Mouse (Mus musculus) CH12.LX (cell line): ENCODE results near the gene Carhsp1.

Source experiments
- CHD1 ChIP-seq: IDR thresholded peaks from 2 replicates; pipeline ENCODE4 v1.6.1; 2012; ENCODE audit warnings: low read depth, low read length, improper control_type of control experiment, inconsistent platforms
- CHD2 ChIP-seq: IDR thresholded peaks from 2 replicates; pipeline ENCODE4 v1.6.1; 2011; ENCODE audit warnings: low read length, improper control_type of control experiment
- CTCF ChIP-seq, 2 experiments: IDR thresholded peaks in 1 of 2; conservative IDR thresholded peaks in 1 of 2; 2 replicates each; pipeline ENCODE4 v1.5.1; 2011 to 2012; ENCODE audit warnings: low read depth in 2 of 2, low read length in 2 of 2, improper control_type of control experiment in 1 of 2, inconsistent platforms in 1 of 2, mild to moderate bottlenecking in 1 of 2, moderate library complexity in 1 of 2
- GABPA ChIP-seq: IDR thresholded peaks from 2 replicates; pipeline ENCODE4 v1.6.1; 2012; ENCODE audit warnings: low read depth, low read length, improper control_type of control experiment, inconsistent platforms; ENCODE audit not compliant: insufficient replicate concordance
- JUND ChIP-seq: conservative IDR thresholded peaks from 2 replicates; pipeline ENCODE4 v1.6.1; 2011; ENCODE audit warnings: low read depth, low read length, improper control_type of control experiment
- MAFK ChIP-seq: IDR thresholded peaks from 2 replicates; pipeline ENCODE4 v1.6.1; 2011; ENCODE audit warnings: low read length, improper control_type of control experiment; ENCODE audit not compliant: insufficient replicate concordance
- MAX ChIP-seq: IDR thresholded peaks from 2 replicates; pipeline ENCODE4 v1.6.1; 2011; ENCODE audit warnings: low read length, improper control_type of control experiment
- MEF2A ChIP-seq: IDR thresholded peaks from 2 replicates; pipeline ENCODE4 v1.6.1; 2014; ENCODE audit warnings: low read depth, mild to moderate bottlenecking, inconsistent platforms, low read length, improper control_type of control experiment, borderline replicate concordance
- MYC ChIP-seq: IDR thresholded peaks from 2 replicates; pipeline ENCODE4 v1.6.1; 2011; ENCODE audit warnings: low read depth, mild to moderate bottlenecking, improper control_type of control experiment, low read length
- POLR2A ChIP-seq: IDR thresholded peaks from 2 replicates; pipeline ENCODE4 v1.6.1; 2011; ENCODE audit warnings: low read depth, mild to moderate bottlenecking, improper control_type of control experiment, low read length
- TBP ChIP-seq: conservative IDR thresholded peaks from 2 replicates; pipeline ENCODE4 v1.6.1; 2011; ENCODE audit warnings: low read depth, low read length, improper control_type of control experiment

- TF ChIP-seq CTCF (conservative IDR thresholded peaks at IDR 0.05 in 1 of 2, IDR thresholded peaks at IDR 0.05 in 1 of 2; ENCODE audit: low read depth in 2 of 2, low read length in 2 of 2): no peak
- no peak for TF ChIP-seq CHD2
- 0 out of 2 replicates have a peak, but pooled peaks have one; percentile 35 for TF ChIP-seq CHD1
- no peak for TF ChIP-seq POLR2A
- TF ChIP-seq JUND: no peak
- TF ChIP-seq MEF2A: no peak
- no peak for TF ChIP-seq MAX
- TF ChIP-seq TBP: no peak
- TF ChIP-seq GABPA: no peak
- TF ChIP-seq MAFK: no peak
- TF ChIP-seq MYC: no peak
Observed at GRCm38 (mm10) chr16:8672350-8672687, 364 bp upstream of the Carhsp1 start.
